Mouse (Mus musculus) forebrain, embryonic 15.5 days (tissue): ENCODE measurements around the gene Odf3b. TPM values are rescaled to one million over a fixed set of nuclear protein-coding genes. Genes with fewer than 3 reads are reported as not detected.

Source experiments
- ATAC-seq: fragments of 200-750 bp; cut with Nextera tagmentation; replicated peaks from 2 replicates; pipeline ENCODE4 v1.8.0; 2017; ENCODE audit warnings: mild to moderate bottlenecking, moderate TSS enrichment, moderate library complexity
- H3K27ac ChIP-seq: fragments of 300-500 bp; sonication (generic); replicated peaks from 2 replicates; pipeline ENCODE4 v1.5.1; 2015; ENCODE audit warnings: mild to moderate bottlenecking, inconsistent platforms
- H3K27me3 ChIP-seq: fragments of 300-500 bp; sonication (generic); 2 replicates; pipeline ENCODE4 v1.6.1; 2015; ENCODE audit warnings: inconsistent platforms
- H3K36me3 ChIP-seq: fragments of 300-500 bp; sonication (generic); 2 replicates; pipeline ENCODE4 v1.6.1; 2015; ENCODE audit warnings: mild to moderate bottlenecking, inconsistent platforms
- H3K4me1 ChIP-seq: fragments of 300-500 bp; sonication (generic); 2 replicates; pipeline ENCODE4 v1.6.1; 2015; ENCODE audit warnings: inconsistent platforms
- H3K4me2 ChIP-seq: fragments of 300-500 bp; sonication (generic); replicated peaks from 2 replicates; pipeline ENCODE4 v1.6.1; 2015; ENCODE audit warnings: mild to moderate bottlenecking, inconsistent platforms
- H3K4me3 ChIP-seq: fragments of 300-500 bp; sonication (generic); 2 replicates; pipeline ENCODE4 v1.5.1; 2015; ENCODE audit warnings: mild to moderate bottlenecking, inconsistent platforms
- H3K9ac ChIP-seq: fragments of 300-500 bp; sonication (generic); replicated peaks from 2 replicates; pipeline ENCODE4 v1.6.1; 2015; ENCODE audit warnings: mild to moderate bottlenecking, inconsistent platforms
- H3K9me3 ChIP-seq: fragments of 300-500 bp; sonication (generic); 2 replicates; pipeline ENCODE4 v1.6.1; 2016; ENCODE audit warnings: inconsistent platforms
- WGBS: fragments of 180-500 bp; shearing (Covaris S2); methylation state at CpG from one replicate; pipeline ENCODE4 v1.1.7; 2015; ENCODE audit warnings: mixed read lengths; 5-methylcytosine and 5-hydroxymethylcytosine counted together
- polyA plus RNA-seq: library from polyadenylated mRNA; unstranded; fragments of >200 nt; fragmentation: Nextera tagmentation; extraction: Ambion mirVana; gene quantifications from 2 replicates; pipeline ENCODE4 v1.2.1, GENCODE M21; 2015

Odf3b gene
- polyA plus RNA-seq, 1 experiment from 2014 or later: 4.0 TPM

DNA sequence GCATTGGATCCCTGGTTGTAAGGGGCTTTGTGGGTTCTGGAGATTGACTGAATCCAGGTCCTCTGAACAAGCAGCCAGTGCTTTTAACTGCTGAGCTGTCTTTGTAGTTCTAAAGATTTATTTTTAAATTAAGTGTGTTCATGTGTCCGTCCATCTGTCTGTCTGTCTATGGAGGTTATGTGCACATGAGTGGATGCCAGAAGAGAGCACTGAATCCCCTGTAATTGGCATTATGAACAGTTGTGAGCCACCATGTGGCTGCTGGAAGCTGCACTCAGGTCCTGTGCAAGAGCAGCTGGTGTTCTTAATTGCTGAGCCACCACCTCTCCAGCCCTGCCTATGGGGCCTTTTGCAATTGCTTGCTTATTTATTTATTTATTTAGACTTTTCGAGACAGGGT lies 19.1 kb upstream of the Odf3b start:
- no peaks in the 10 kb centered on the region for H3K36me3 ChIP-seq
- no peaks in the 10 kb centered on the region for H3K4me1 ChIP-seq
- H3K27me3 ChIP-seq: no peaks in the 10 kb centered on the region
- no peak overlapping the region for H3K4me3 ChIP-seq
- 64% methylated on average over 2 of the region's 2 CpGs for WGBS
- no peak for ATAC-seq
- no peaks in the 10 kb centered on the region for H3K9me3 ChIP-seq
- H3K4me2 ChIP-seq: no peak overlapping the region
- H3K9ac ChIP-seq: no peak overlapping the region
- H3K27ac ChIP-seq: no peak overlapping the region

GRCm38 (mm10) chr15:89396883-89397282 lies 17.8 kb upstream of the Odf3b start:
- WGBS: 88% methylated on average over 4 of the region's 4 CpGs
- Histone ChIP-seq H3K9me3 (no peaks in the 10 kb centered on the region), H3K9ac (no peak overlapping the region), H3K36me3 (no peaks in the 10 kb centered on the region), H3K4me1 (no peaks in the 10 kb centered on the region), H3K27me3 (no peaks in the 10 kb centered on the region), H3K4me2 (no peak overlapping the region), H3K4me3 (no peak overlapping the region), H3K27ac (no peak overlapping the region)
- no peak for ATAC-seq

- Histone ChIP-seq H3K27me3 (no peaks in the 10 kb centered on the region), H3K27ac (no peak overlapping the region), H3K4me2 (no peak overlapping the region), H3K4me3 (no peak overlapping the region), H3K9me3 (no peaks in the 10 kb centered on the region), H3K36me3 (no peaks in the 10 kb centered on the region), H3K4me1 (no peaks in the 10 kb centered on the region), H3K9ac (no peak overlapping the region)
- ATAC-seq: no peak
- WGBS: 86% methylated on average over 10 of the region's 10 CpGs
Observed at GRCm38 (mm10) chr15:89390081-89390480, 11.0 kb upstream of the Odf3b start.

DNA sequence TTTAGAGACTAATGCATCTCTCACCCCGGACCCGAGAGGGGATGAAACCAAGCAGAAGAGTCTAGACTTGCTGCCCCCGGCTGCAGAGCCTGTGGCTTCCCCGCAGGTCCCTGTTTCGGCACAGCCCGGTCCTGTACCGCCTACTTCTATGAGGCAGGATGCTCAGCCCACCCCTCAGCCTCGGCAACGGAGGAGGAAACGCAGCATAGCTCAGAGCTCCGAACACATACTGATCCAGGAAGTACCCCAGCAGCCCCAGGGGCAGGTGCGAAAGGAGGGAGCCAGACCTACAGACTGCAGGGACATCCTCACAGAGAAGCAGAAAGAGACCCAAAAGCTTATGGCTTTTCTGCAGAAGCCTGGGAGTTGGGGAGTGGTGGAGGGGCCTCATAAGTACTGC lies 8.0 kb upstream of the Odf3b start:
- no peak overlapping the region for H3K4me2 ChIP-seq
- no peak overlapping the region for H3K27ac ChIP-seq
- no peak overlapping the region for H3K4me3 ChIP-seq
- H3K27me3 ChIP-seq: no peaks in the 10 kb centered on the region
- 53% methylated on average over 12 of the region's 12 CpGs for WGBS
- H3K9me3 ChIP-seq: no peaks in the 10 kb centered on the region
- no peak for ATAC-seq
- H3K36me3 ChIP-seq: no peaks in the 10 kb centered on the region
- H3K9ac ChIP-seq: no peak overlapping the region
- H3K4me1 ChIP-seq: no peaks in the 10 kb centered on the region

GRCm38 (mm10) chr15:89384617-89385016 lies 5.5 kb upstream of the Odf3b start, which contains the start of gene Klhdc7b:
Gene Klhdc7b, plus strand, starts transcription at chr15:89384917.
- Histone ChIP-seq H3K4me1 (peaks cover under 1% of the 10 kb centered on the region; the same call in 1 of the 2 replicates), H3K9ac (no peak within 1 kb of the TSS), H3K9me3 (no peaks in the 10 kb centered on the region), H3K4me2 (no peak within 1 kb of the TSS), H3K27ac (no peak within 1 kb of the TSS), H3K4me3 (no peak within 1 kb of the TSS), H3K36me3 (no peaks in the 10 kb centered on the region), H3K27me3 (peaks cover 6% of the 10 kb centered on the region; the same call in 1 of the 2 replicates)
- WGBS: 86% methylated on average over 7 of the region's 7 CpGs
- no peak for ATAC-seq

- Histone ChIP-seq H3K9ac (peak overlapping the region; percentile 41), H3K4me2 (peak overlapping the region; percentile 57), H3K27me3 (peaks cover 45% of the 10 kb centered on the region)
Observed at GRCm38 (mm10) chr15:89379429-89379828, 347 bp upstream of the Odf3b start.

GRCm38 (mm10) chr15:89377938-89378828 lies 899 bp downstream of the Odf3b start:
- Histone ChIP-seq H3K9ac (peak overlapping the region; percentile 41), H3K27ac (no peak overlapping the region), H3K27me3 (peaks cover 45% of the 10 kb centered on the region), H3K4me2 (peak overlapping the region; percentile 57), H3K4me3 (peak overlapping the region; percentile 39), H3K9me3 (no peaks in the 10 kb centered on the region), H3K36me3 (no peaks in the 10 kb centered on the region), H3K4me1 (peaks cover 21% of the 10 kb centered on the region)
- no peak for ATAC-seq
- 10% methylated on average over 46 of the region's 46 CpGs for WGBS

More at GRCm38 (mm10) chr15:89379429-89379828, 347 bp upstream of the Odf3b start:
- 8% methylated on average over 10 of the region's 10 CpGs for WGBS
- no peak for ATAC-seq
- Histone ChIP-seq H3K9me3 (no peaks in the 10 kb centered on the region), H3K4me3 (peak overlapping the region; percentile 39; the same call in 1 of the 2 replicates), H3K27ac (no peak overlapping the region), H3K4me1 (peaks cover 17% of the 10 kb centered on the region), H3K36me3 (no peaks in the 10 kb centered on the region)

- 0 out of 2 replicates have a peak, but pooled peaks cover 2% of the 10 kb centered on the region for H3K36me3 ChIP-seq
- H3K9ac ChIP-seq: no peak overlapping the region
- ATAC-seq: no peak
- no peak overlapping the region for H3K4me3 ChIP-seq
- H3K27me3 ChIP-seq: peaks cover 45% of the 10 kb centered on the region
- H3K4me2 ChIP-seq: no peak overlapping the region
- no peaks in the 10 kb centered on the region for H3K9me3 ChIP-seq
- no peak overlapping the region for H3K27ac ChIP-seq
- peaks cover 30% of the 10 kb centered on the region for H3K4me1 ChIP-seq
- 6% methylated on average over 18 of the region's 18 CpGs for WGBS
Observed at GRCm38 (mm10) chr15:89377362-89377761, 1.7 kb downstream of the Odf3b start.

DNA sequence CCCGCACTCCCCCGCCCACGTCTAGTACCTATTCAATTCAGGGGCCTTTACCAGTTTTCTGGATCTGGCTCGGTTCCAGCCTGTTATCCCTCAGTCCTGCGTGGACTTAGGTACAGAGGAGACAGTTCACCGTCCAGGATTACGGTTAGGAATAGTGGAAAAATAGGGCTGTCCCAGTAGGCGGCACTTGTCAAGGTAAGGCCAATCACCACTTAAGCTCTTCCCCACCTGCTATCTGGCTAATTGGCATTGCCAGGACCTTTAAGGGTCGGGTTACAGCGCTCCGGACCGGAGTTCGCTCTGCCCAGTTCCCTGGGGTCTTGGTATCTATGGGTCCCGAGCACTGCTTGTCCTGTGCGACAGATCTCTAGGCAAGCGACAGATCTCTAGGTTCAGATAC lies 2.1 kb downstream of the Odf3b start, which contains the start of gene Tymp:
TSS of gene Tymp (minus strand) at position 83 of the 400 bp plus-strand sequence.
- Histone ChIP-seq H3K27me3 (peaks cover 45% of the 10 kb centered on the region), H3K36me3 (peaks cover 6% of the 10 kb centered on the region), H3K4me1 (peaks cover 30% of the 10 kb centered on the region), H3K4me3 (no peak within 1 kb of the TSS), H3K4me2 (no peak within 1 kb of the TSS), H3K9me3 (no peaks in the 10 kb centered on the region), H3K27ac (no peak within 1 kb of the TSS), H3K9ac (no peak within 1 kb of the TSS)
- 17% methylated on average over 16 of the region's 16 CpGs for WGBS
- ATAC-seq: no peak

DNA sequence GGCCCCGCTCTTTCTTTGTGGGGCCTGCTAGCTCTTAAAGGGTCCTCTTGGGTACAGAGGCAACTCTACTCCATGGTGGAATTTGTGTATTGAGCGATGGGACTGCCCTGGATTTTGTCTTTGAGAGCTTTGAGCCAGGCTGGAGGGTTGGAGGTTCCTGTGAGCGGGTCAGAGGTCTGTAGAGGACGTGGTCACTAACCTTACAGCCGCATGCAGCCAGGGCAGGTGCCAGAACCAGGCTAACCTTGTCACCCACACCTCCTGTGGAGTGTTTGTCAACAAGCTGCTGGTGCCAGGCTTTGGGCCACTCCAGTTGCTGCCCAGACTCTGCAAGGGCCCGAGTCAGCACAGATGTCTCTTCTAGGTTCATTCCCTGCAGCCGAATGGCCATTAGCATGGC lies 3.0 kb downstream of the Odf3b start:
- WGBS: 85% methylated on average over 7 of the region's 7 CpGs
- no peak for ATAC-seq
- H3K27ac ChIP-seq: no peak overlapping the region
- H3K4me1 ChIP-seq: peaks cover 30% of the 10 kb centered on the region
- no peak overlapping the region for H3K4me2 ChIP-seq
- H3K27me3 ChIP-seq: peaks cover 45% of the 10 kb centered on the region
- peaks cover 16% of the 10 kb centered on the region for H3K36me3 ChIP-seq
- H3K9ac ChIP-seq: no peak overlapping the region
- no peak overlapping the region for H3K4me3 ChIP-seq
- H3K9me3 ChIP-seq: no peaks in the 10 kb centered on the region

GRCm38 (mm10) chr15:89374801-89375534 lies 4.1 kb downstream of the Odf3b start:
- H3K4me3 ChIP-seq: no peak overlapping the region
- WGBS: 94% methylated on average over 17 of the region's 17 CpGs
- H3K4me1 ChIP-seq: peaks cover 30% of the 10 kb centered on the region
- peaks cover 26% of the 10 kb centered on the region for H3K36me3 ChIP-seq
- H3K4me2 ChIP-seq: no peak overlapping the region
- H3K27ac ChIP-seq: no peak overlapping the region
- no peak overlapping the region for H3K9ac ChIP-seq
- peaks cover 42% of the 10 kb centered on the region for H3K27me3 ChIP-seq
- no peak for ATAC-seq
- no peaks in the 10 kb centered on the region for H3K9me3 ChIP-seq

- peaks cover 27% of the 10 kb centered on the region for H3K4me1 ChIP-seq
- ATAC-seq: no peak
- H3K27ac ChIP-seq: peak overlapping the region; percentile 93
- H3K4me3 ChIP-seq: peak overlapping the region; percentile 59
- H3K4me2 ChIP-seq: peak overlapping the region; percentile 65
- peaks cover 33% of the 10 kb centered on the region for H3K36me3 ChIP-seq
- peaks cover 36% of the 10 kb centered on the region for H3K27me3 ChIP-seq
- H3K9ac ChIP-seq: peak overlapping the region; percentile 76
- no peaks in the 10 kb centered on the region for H3K9me3 ChIP-seq
- 51% methylated on average over 9 of the region's 9 CpGs for WGBS
Observed at GRCm38 (mm10) chr15:89374340-89374739, 4.7 kb downstream of the Odf3b start.
